Mouse (Mus musculus) stomach, embryonic 14.5 days (tissue): ENCODE measurements around the gene Kcnk2. TPM values are rescaled to one million over a fixed set of nuclear protein-coding genes. Genes with fewer than 3 reads are reported as not detected.

Experiments
- ATAC-seq: fragments of 200-750 bp; cut with Nextera tagmentation; 2 replicates; pipeline ENCODE4 v1.8.0; 2017; ENCODE audit warnings: low read depth, moderate TSS enrichment; ENCODE audit not compliant: insufficient number of reproducible peaks, insufficient read depth, low FRiP score
- H3K27ac ChIP-seq: fragments of 300-500 bp; sonication (generic); 2 replicates; pipeline ENCODE4 v1.5.1; 2014; ENCODE audit warnings: mild to moderate bottlenecking, low read length, moderate library complexity, mixed read lengths
- H3K27me3 ChIP-seq: fragments of 300-500 bp; sonication (generic); 2 replicates; pipeline ENCODE4 v1.6.1; 2014; ENCODE audit warnings: low read length, control low read depth, mixed read lengths; ENCODE audit not compliant: control insufficient read depth, insufficient read depth
- H3K36me3 ChIP-seq: fragments of 300-500 bp; sonication (generic); 2 replicates; pipeline ENCODE4 v1.6.1; 2014; ENCODE audit warnings: mild to moderate bottlenecking, control low read depth, low read length, moderate library complexity, mixed read lengths; ENCODE audit not compliant: control insufficient read depth, insufficient read depth
- H3K4me1 ChIP-seq: fragments of 300-500 bp; sonication (generic); 2 replicates; pipeline ENCODE4 v1.6.1; 2014; ENCODE audit warnings: low read length, control low read depth, mixed read lengths; ENCODE audit not compliant: control insufficient read depth, insufficient read depth
- H3K4me2 ChIP-seq: fragments of 300-500 bp; sonication (generic); replicated peaks from 2 replicates; pipeline ENCODE4 v1.6.1; 2014; ENCODE audit warnings: low read depth, low read length, control low read depth
- H3K4me3 ChIP-seq: fragments of 300-500 bp; sonication (generic); 2 replicates; pipeline ENCODE4 v1.5.1; 2014; ENCODE audit warnings: low read depth, low read length, control low read depth
- H3K9ac ChIP-seq: fragments of 300-500 bp; sonication (generic); replicated peaks from 2 replicates; pipeline ENCODE4 v1.6.1; 2014; ENCODE audit warnings: low read depth, mild to moderate bottlenecking, control low read depth, low read length, moderate library complexity, mixed read lengths
- H3K9me3 ChIP-seq: fragments of 300-500 bp; sonication (generic); 2 replicates; pipeline ENCODE4 v1.6.1; 2016; ENCODE audit warnings: low read depth, low read length, control low read depth; ENCODE audit not compliant: control insufficient read depth
- WGBS: fragments of 180-500 bp; shearing (Covaris S2); extraction: QIAGEN DNeasy Blood & Tissue Kit; methylation state at CpG from one replicate; pipeline ENCODE4 v1.1.7; 2014; 5-methylcytosine and 5-hydroxymethylcytosine counted together
- polyA plus RNA-seq: library from polyadenylated mRNA; unstranded; fragments of >200 nt; fragmentation: Nextera tagmentation; extraction: Ambion mirVana; gene quantifications from 2 replicates; pipeline ENCODE4 v1.2.1, GENCODE M21; 2014

The Kcnk2 gene
- polyA plus RNA-seq, 1 experiment from 2014 or later: 6.8 TPM

- no peak for ATAC-seq
- Histone ChIP-seq H3K4me3 (no peak overlapping the region), H3K27ac (no peak overlapping the region), H3K36me3 (no peaks in the 10 kb centered on the region), H3K27me3 (no peaks in the 10 kb centered on the region), H3K4me1 (no peaks in the 10 kb centered on the region), H3K9me3 (no peaks in the 10 kb centered on the region), H3K4me2 (no peak overlapping the region), H3K9ac (no peak overlapping the region)
- 74% methylated on average over 12 of the region's 12 CpGs for WGBS
These were observed 214.2 kb downstream of the Kcnk2 start for GRCm38 (mm10) chr1:189187737-189188390.

- no peak overlapping the region for H3K4me2 ChIP-seq
- no peak for ATAC-seq
- H3K4me3 ChIP-seq: no peak overlapping the region
- H3K27me3 ChIP-seq: no peaks in the 10 kb centered on the region
- H3K4me1 ChIP-seq: no peaks in the 10 kb centered on the region
- H3K27ac ChIP-seq: no peak overlapping the region
- 40% methylated on average over 7 of the region's 7 CpGs for WGBS
- no peaks in the 10 kb centered on the region for H3K9me3 ChIP-seq
- H3K9ac ChIP-seq: no peak overlapping the region
- no peaks in the 10 kb centered on the region for H3K36me3 ChIP-seq
These were observed 216.8 kb downstream of the Kcnk2 start for GRCm38 (mm10) chr1:189185206-189185750.

GRCm38 (mm10) chr1:189177746-189178145, 224.3 kb downstream of the Kcnk2 start:
- Histone ChIP-seq H3K27me3 (no peaks in the 10 kb centered on the region), H3K9me3 (no peaks in the 10 kb centered on the region), H3K36me3 (no peaks in the 10 kb centered on the region), H3K27ac (no peak overlapping the region), H3K4me2 (no peak overlapping the region), H3K9ac (no peak overlapping the region), H3K4me3 (no peak overlapping the region), H3K4me1 (no peaks in the 10 kb centered on the region)
- ATAC-seq: no peak
- WGBS: 69% methylated on average over 1 of the region's 1 CpGs

- WGBS: 77% methylated on average over 8 of the region's 8 CpGs
- Histone ChIP-seq H3K9ac (no peak overlapping the region), H3K4me3 (no peak overlapping the region), H3K4me2 (no peak overlapping the region), H3K4me1 (no peaks in the 10 kb centered on the region), H3K36me3 (no peaks in the 10 kb centered on the region), H3K27me3 (no peaks in the 10 kb centered on the region), H3K27ac (no peak overlapping the region), H3K9me3 (no peaks in the 10 kb centered on the region)
- no peak for ATAC-seq
These were observed 228.6 kb downstream of the Kcnk2 start for GRCm38 (mm10) chr1:189173479-189173878.

GRCm38 (mm10) chr1:189171138-189171537, 230.9 kb downstream of the Kcnk2 start:
- Histone ChIP-seq H3K9ac (no peak overlapping the region), H3K27ac (no peak overlapping the region), H3K4me2 (no peak overlapping the region), H3K36me3 (no peaks in the 10 kb centered on the region), H3K9me3 (no peaks in the 10 kb centered on the region), H3K4me3 (no peak overlapping the region), H3K4me1 (no peaks in the 10 kb centered on the region), H3K27me3 (no peaks in the 10 kb centered on the region)
- 41% methylated on average over 4 of the region's 4 CpGs for WGBS
- ATAC-seq: no peak

- Histone ChIP-seq H3K9ac (no peak overlapping the region), H3K27ac (no peak overlapping the region), H3K9me3 (no peaks in the 10 kb centered on the region), H3K4me1 (0 out of 2 replicates have a peak, but pooled peaks cover 3% of the 10 kb centered on the region), H3K4me2 (no peak overlapping the region), H3K27me3 (no peaks in the 10 kb centered on the region), H3K36me3 (no peaks in the 10 kb centered on the region), H3K4me3 (no peak overlapping the region)
- 78% methylated on average over 6 of the region's 6 CpGs for WGBS
- ATAC-seq: no peak
These were observed 236.3 kb downstream of the Kcnk2 start for GRCm38 (mm10) chr1:189165756-189166155.

GRCm38 (mm10) chr1:189165141-189165540, 236.9 kb downstream of the Kcnk2 start:
- no peak overlapping the region for H3K4me3 ChIP-seq
- no peak overlapping the region for H3K4me2 ChIP-seq
- H3K27ac ChIP-seq: no peak overlapping the region
- H3K27me3 ChIP-seq: no peaks in the 10 kb centered on the region
- no peak overlapping the region for H3K9ac ChIP-seq
- WGBS: 70% methylated on average over 6 of the region's 6 CpGs
- no peaks in the 10 kb centered on the region for H3K9me3 ChIP-seq
- 0 out of 2 replicates have a peak, but pooled peaks cover 3% of the 10 kb centered on the region for H3K4me1 ChIP-seq
- no peaks in the 10 kb centered on the region for H3K36me3 ChIP-seq
- ATAC-seq: no peak

- WGBS: 68% methylated on average over 4 of the region's 4 CpGs
- no peak overlapping the region for H3K4me3 ChIP-seq
- H3K4me2 ChIP-seq: no peak overlapping the region
- ATAC-seq: no peak
- no peaks in the 10 kb centered on the region for H3K27me3 ChIP-seq
- no peak overlapping the region for H3K27ac ChIP-seq
- H3K4me1 ChIP-seq: 0 out of 2 replicates have a peak, but pooled peaks cover 3% of the 10 kb centered on the region
- no peaks in the 10 kb centered on the region for H3K36me3 ChIP-seq
- no peak overlapping the region for H3K9ac ChIP-seq
- H3K9me3 ChIP-seq: no peaks in the 10 kb centered on the region
These were observed 237.4 kb downstream of the Kcnk2 start for GRCm38 (mm10) chr1:189164721-189165120.

- Histone ChIP-seq H3K4me3 (no peak overlapping the region), H3K9ac (no peak overlapping the region), H3K9me3 (no peaks in the 10 kb centered on the region), H3K4me1 (0 out of 2 replicates have a peak, but pooled peaks cover 3% of the 10 kb centered on the region), H3K4me2 (no peak overlapping the region), H3K36me3 (no peaks in the 10 kb centered on the region), H3K27me3 (no peaks in the 10 kb centered on the region), H3K27ac (no peak overlapping the region)
- no peak for ATAC-seq
- 97% methylated on average over 2 of the region's 2 CpGs for WGBS
These were observed 237.8 kb downstream of the Kcnk2 start for GRCm38 (mm10) chr1:189164241-189164640.
